Mouse (Mus musculus) cerebellum, postnatal 25 days (tissue): ENCODE data around the gene Lrriq1.

Experiments
- DNase-seq, 2 experiments: peaks; one replicate each; pipeline ENCODE4 v3.0.0; 2021; ENCODE audit warnings: mixed read lengths in 2 of 2

The Lrriq1 gene

GRCm38 (mm10) chr10:103028253-103029131 lies 207.6 kb downstream of the Lrriq1 start:
- DNase-seq = peak; percentile 16 to 25

- peak in 1 of 2 experiments; percentile 34 for DNase-seq
These were observed 208.2 kb downstream of the Lrriq1 start for GRCm38 (mm10) chr10:103027931-103028252.

GRCm38 (mm10) chr10:103027226-103027930 lies 208.7 kb downstream of the Lrriq1 start:
- DNase-seq = peak in 1 of 2 experiments; percentile 39

GRCm38 (mm10) chr10:103026636-103027225 lies 209.4 kb downstream of the Lrriq1 start:
- DNase-seq = peak in 1 of 2 experiments; percentile 27

DNA sequence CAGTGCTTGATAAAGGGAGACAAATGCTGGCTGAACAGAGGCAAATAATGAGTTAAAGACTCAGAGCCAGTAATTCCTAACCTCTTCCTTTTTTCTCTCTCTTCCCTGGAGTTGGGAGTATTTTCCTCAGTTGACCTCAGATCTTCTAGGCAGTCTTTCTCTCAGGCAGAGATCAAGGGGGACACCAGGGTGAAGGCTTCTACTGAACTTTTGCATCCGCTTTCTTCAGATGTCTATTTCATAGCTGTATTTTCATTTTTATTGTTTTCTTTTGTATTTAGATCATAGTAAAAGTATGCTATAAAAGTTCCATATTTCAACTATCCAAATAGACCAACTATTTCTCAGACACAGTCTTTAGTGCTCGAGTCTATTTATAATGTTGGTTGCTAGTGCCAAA lies 233.6 kb downstream of the Lrriq1 start:
- DNase-seq = no peak

- no peak for DNase-seq
These were observed 235.2 kb downstream of the Lrriq1 start for GRCm38 (mm10) chr10:103000902-103001301.

DNA sequence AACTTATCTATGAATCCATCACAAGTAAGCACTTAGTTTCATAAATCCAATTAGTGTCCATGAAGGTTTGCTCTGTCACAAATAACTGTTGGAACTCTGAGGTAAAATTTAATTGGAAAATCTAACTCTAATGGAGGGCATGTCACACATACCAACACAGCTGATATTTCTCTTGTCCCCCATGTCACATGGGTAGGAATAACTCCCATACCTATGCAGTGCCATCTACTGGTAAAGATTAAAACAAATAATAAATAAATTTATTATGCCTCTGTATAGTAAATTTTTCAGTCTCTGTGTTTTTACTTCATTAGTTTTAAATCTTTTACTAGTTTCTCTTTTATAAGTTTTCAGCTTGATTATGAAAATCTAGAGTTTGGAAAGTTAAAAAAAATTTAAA lies 236.5 kb downstream of the Lrriq1 start:
- DNase-seq = no peak
